Mouse (Mus musculus) forebrain, embryonic 11.5 days (tissue): Measurements from ENCODE around the gene Tmem82. TPM values are rescaled to one million over a fixed set of nuclear protein-coding genes. Genes with fewer than 3 reads are reported as not detected.

Experiments
- polyA plus RNA-seq: library from polyadenylated mRNA; unstranded; fragments of >200 nt; fragmentation: Nextera tagmentation; extraction: Ambion mirVana; gene quantifications from 2 replicates; pipeline ENCODE4 v1.2.1, GENCODE M21; 2014

The Tmem82 gene
- polyA plus RNA-seq, 1 experiment from 2014 or later: 0.28 TPM

Other genes with a start within 250 kb of the Tmem82 start
- 0.17 TPM in 1 of 2 replicates, not detected in the other for gene Clcnka, start 219.9 kb downstream of the Tmem82 start, polyA plus RNA-seq
- not detected in 2 replicates for gene Clcnkb, start 202.6 kb downstream of the Tmem82 start, polyA plus RNA-seq
- not detected in 2 replicates for gene Hspb7, start 197.9 kb downstream of the Tmem82 start, polyA plus RNA-seq
- gene Srarp, start 182.5 kb downstream of the Tmem82 start, polyA plus RNA-seq: not detected in 2 replicates
- 50.8 and 55.7 TPM in 2 replicates for gene Zbtb17, start 174.0 kb downstream of the Tmem82 start, polyA plus RNA-seq
- gene Spen, start 80.0 kb downstream of the Tmem82 start, polyA plus RNA-seq: 17.1 and 19.2 TPM in 2 replicates
- gene Fblim1, start 12.5 kb downstream of the Tmem82 start, polyA plus RNA-seq: 21.4 and 24.8 TPM in 2 replicates
- gene Slc25a34, start 5.2 kb upstream of the Tmem82 start, polyA plus RNA-seq: 0.13 TPM in 1 of 2 replicates, not detected in the other
- gene Plekhm2, start 46.3 kb upstream of the Tmem82 start, polyA plus RNA-seq: 4.2 and 4.6 TPM in 2 replicates
- gene Rsc1a1, start 67.0 kb upstream of the Tmem82 start, polyA plus RNA-seq: 2.4 TPM in 1 of 2 replicates, not detected in the other
- 22.6 and 24.2 TPM in 2 replicates for gene Ddi2, start 104.8 kb upstream of the Tmem82 start, polyA plus RNA-seq
- not detected in 2 replicates for gene Agmat, start 128.0 kb upstream of the Tmem82 start, polyA plus RNA-seq
- 4.2 and 4.3 TPM in 2 replicates for gene Dnajc16, start 172.3 kb upstream of the Tmem82 start, polyA plus RNA-seq
- gene Casp9, start 175.0 kb upstream of the Tmem82 start, polyA plus RNA-seq: 20.4 and 21.2 TPM in 2 replicates
- gene Cela2a, start 207.5 kb upstream of the Tmem82 start, polyA plus RNA-seq: not detected in 2 replicates
- gene Ctrc, start 227.7 kb upstream of the Tmem82 start, polyA plus RNA-seq: not detected in 2 replicates